Mouse (Mus musculus) ES-E14 (cell line): ENCODE data around the gene Dlgap4. TPM values are rescaled to one million over a fixed set of nuclear protein-coding genes. Genes with fewer than 3 reads are reported as not detected.

Experiments
- DNase-seq: peaks from one replicate; pipeline ENCODE4 v3.0.0-alpha.2; 2013; ENCODE audit warnings: low read depth, low spot score
- H3K27ac ChIP-seq: 2 replicates; pipeline ENCODE4 v1.5.1; 2012; ENCODE audit warnings: low read depth, mild to moderate bottlenecking, low read length, moderate library complexity, mixed read lengths; ENCODE audit not compliant: poor library complexity, insufficient read depth, severe bottlenecking
- H3K36me3 ChIP-seq: 2 replicates; pipeline ENCODE4 v1.6.1; 2012; ENCODE audit warnings: mild to moderate bottlenecking, low read length, moderate library complexity, mixed read lengths; ENCODE audit not compliant: control insufficient read depth, poor library complexity, insufficient read depth, severe bottlenecking
- H3K4me1 ChIP-seq, 2 experiments: fragments of 150-350 bp in 1 of 2; sonication (generic) in 1 of 2; 2 replicates each; pipeline ENCODE4 v1.6.1; 2012; ENCODE audit warnings: low read length in 2 of 2, mild to moderate bottlenecking in 1 of 2, mixed read lengths in 1 of 2; ENCODE audit not compliant: control insufficient read depth in 2 of 2, insufficient read depth in 2 of 2, poor library complexity in 1 of 2
- H3K4me3 ChIP-seq, 2 experiments: fragments of 150-350 bp in 1 of 2; sonication (generic) in 1 of 2; 2 replicates each; pipeline ENCODE4 v1.5.1; 2012; ENCODE audit warnings: low read length in 2 of 2, low read depth in 1 of 2, mild to moderate bottlenecking in 1 of 2, mixed read lengths in 1 of 2; ENCODE audit not compliant: insufficient read depth in 1 of 2, poor library complexity in 1 of 2, severe bottlenecking in 1 of 2
- H3K9ac ChIP-seq: 2 replicates; pipeline ENCODE4 v1.6.1; 2012; ENCODE audit warnings: low read depth, mild to moderate bottlenecking, low read length, mixed read lengths; ENCODE audit not compliant: poor library complexity, insufficient read depth, severe bottlenecking
- H3K9me3 ChIP-seq: fragments of 150-350 bp; sonication (generic); 2 replicates; pipeline ENCODE4 v1.6.1; 2012; ENCODE audit warnings: low read depth, mild to moderate bottlenecking, low read length; ENCODE audit not compliant: control insufficient read depth, insufficient read depth
- CHD2 ChIP-seq: IDR thresholded peaks from 2 replicates; pipeline ENCODE4 v1.6.1; 2014; ENCODE audit warnings: mild to moderate bottlenecking, low read depth, low read length, inconsistent platforms
- HCFC1 ChIP-seq: IDR thresholded peaks from 2 replicates; pipeline ENCODE4 v1.6.1; 2012; ENCODE audit warnings: low read length, inconsistent platforms, borderline replicate concordance; ENCODE audit not compliant: insufficient read depth
- MAFK ChIP-seq: IDR thresholded peaks from 2 replicates; pipeline ENCODE4 v1.6.1; 2014; ENCODE audit warnings: mild to moderate bottlenecking, low read depth, low read length, inconsistent platforms; ENCODE audit not compliant: insufficient read depth
- ZC3H11A ChIP-seq: IDR thresholded peaks from 2 replicates; pipeline ENCODE4 v1.6.1; 2012; ENCODE audit warnings: low read depth, mild to moderate bottlenecking, inconsistent platforms, low read length, borderline replicate concordance
- ZNF384 ChIP-seq: IDR thresholded peaks from 2 replicates; pipeline ENCODE4 v1.6.1; 2012; ENCODE audit warnings: low read depth, low read length, inconsistent platforms
- in situ Hi-C, 2 experiments: fragments of 600-800 bp; cut with MboI; formaldehyde crosslinking; loops; one replicate each; pipeline ENCODE4 v1.15.1; 2025; ENCODE audit warnings: low sequenced_read_pairs in 2 of 2, inconsistent platforms in 1 of 2; ENCODE audit not compliant: unreplicated experiment in 2 of 2
- total RNA-seq: library from RNA; depleted of rRNA; stranded (reverse); fragments of 300-350 nt; gene quantifications from 2 replicates; pipeline ENCODE4 v1.2.3, GENCODE M21; 2012; rRNA removed

Gene Dlgap4
- total RNA-seq, 1 experiment: 28.8 TPM

DNA sequence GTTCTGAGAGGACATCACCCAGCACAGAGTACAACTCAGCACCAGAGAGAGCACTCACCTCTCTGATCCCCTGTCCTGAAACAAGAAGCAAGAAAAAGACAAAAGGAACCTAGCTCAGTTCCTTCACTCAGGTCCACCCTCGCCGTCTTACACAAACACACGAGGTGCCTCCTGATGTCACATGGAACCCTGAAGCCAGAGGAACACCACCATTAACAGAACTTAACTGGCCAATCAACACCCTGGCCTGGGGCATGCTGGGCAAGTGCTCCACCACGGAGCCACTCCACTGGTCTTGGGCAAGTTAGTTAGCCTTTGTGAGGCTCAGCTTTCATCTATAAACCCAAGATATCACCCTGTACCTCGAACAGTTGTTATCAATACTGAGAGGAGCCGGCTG lies 193.4 kb downstream of the Dlgap4 start:
- Histone ChIP-seq H3K9me3 (no peaks in the 10 kb centered on the region), H3K9ac (no peak overlapping the region), H3K4me3 (no peak overlapping the region), H3K27ac (no peak overlapping the region), H3K4me1 (no peaks in the 10 kb centered on the region; a peak in 1 of 4 replicates), H3K36me3 (no peaks in the 10 kb centered on the region)
- DNase-seq: no peak
- TF ChIP-seq HCFC1 (no peak), CHD2 (no peak), ZNF384 (no peak), MAFK (no peak), ZC3H11A (no peak)
- in situ Hi-C loops: no loop called here

DNA sequence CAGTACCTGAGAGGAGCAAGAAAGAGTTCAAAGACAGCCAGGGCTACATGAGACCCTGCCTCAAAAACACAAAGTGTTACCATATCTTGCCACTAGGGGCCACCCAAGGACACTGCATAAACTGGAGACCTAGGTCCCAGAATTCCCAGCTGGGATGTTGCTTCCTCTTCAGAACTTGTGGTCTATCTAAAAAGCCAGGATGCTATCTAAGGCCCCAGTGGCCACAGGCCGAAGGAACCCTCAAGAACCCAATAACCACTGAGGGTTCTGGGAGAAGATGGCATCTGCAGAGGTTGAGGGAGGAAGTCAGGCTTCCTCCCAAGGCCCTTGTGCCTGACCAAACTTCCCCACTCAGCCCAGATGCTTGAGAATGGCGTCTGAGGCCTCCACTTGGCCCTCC lies 196.1 kb downstream of the Dlgap4 start:
- TF ChIP-seq HCFC1 (no peak), ZC3H11A (peak; percentile 34; the same call in 1 of the 2 replicates)
- peak overlapping the region; percentile 37; the same call in 1 of the 2 replicates for H3K9ac ChIP-seq

DNA sequence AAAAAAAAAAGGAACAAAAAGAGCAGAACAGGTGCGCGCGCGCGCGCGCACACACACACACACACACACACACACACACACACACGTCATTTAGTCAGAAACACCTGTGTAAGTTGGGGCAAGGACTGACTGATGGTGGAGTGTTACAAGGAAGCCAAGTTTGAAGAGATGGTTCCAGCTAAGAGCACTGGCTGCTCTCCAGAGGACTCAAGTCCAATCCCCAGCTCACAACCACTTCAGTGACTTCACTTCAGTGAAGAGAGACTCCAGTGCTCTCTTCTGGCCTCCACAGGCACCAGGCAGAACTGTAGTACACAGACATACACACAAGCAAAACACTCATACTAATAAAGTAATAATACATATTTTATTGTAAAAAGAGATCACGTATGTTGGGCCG lies 197.2 kb downstream of the Dlgap4 start:
- no peak overlapping the region for H3K9ac ChIP-seq
- in situ Hi-C loops: no loop called here
- no peak overlapping the region for H3K4me3 ChIP-seq
- H3K4me1 ChIP-seq: peaks cover 2 to 10% of the 10 kb centered on the region in 2 experiments; a peak in 2 of 4 replicates
- no peaks in the 10 kb centered on the region for H3K9me3 ChIP-seq
- TF ChIP-seq MAFK (no peak), ZNF384 (no peak), ZC3H11A (no peak), CHD2 (no peak), HCFC1 (no peak)
- no peaks in the 10 kb centered on the region for H3K36me3 ChIP-seq
- DNase-seq: no peak
- H3K27ac ChIP-seq: no peak overlapping the region

More for the DNA sequence above, 196.1 kb downstream of the Dlgap4 start:
- Histone ChIP-seq H3K9me3 (no peaks in the 10 kb centered on the region), H3K4me1 (no peaks in the 10 kb centered on the region), H3K36me3 (no peaks in the 10 kb centered on the region), H3K27ac (no peak overlapping the region), H3K4me3 (no peak overlapping the region)
- DNase-seq: peak; percentile 81
- in situ Hi-C loops: no loop called here

DNA sequence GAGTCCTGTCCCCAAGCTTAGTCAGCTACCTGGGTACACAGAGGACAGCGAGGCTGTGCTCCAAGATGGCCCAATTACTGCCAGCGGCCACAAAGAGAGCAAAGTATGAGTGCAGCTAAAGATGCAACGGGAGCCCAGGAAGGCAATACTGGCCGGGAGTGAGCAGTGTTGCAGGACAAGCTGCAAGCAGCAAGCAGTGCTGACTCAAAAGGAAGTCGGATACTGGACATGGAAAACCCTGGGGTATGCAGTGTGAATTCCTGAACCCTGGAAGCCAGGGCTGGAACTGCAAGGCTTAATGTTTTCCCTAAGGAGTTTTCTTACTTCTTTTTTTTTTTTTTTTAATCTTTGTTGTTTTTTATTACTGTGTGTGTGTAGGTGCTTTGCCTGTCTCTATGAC lies 198.1 kb downstream of the Dlgap4 start:
- no peak for DNase-seq
- H3K9ac ChIP-seq: no peak overlapping the region
- in situ Hi-C loops: no loop called here

More for the DNA sequence above, 198.1 kb downstream of the Dlgap4 start:
- TF ChIP-seq HCFC1 (no peak), CHD2 (no peak), ZNF384 (no peak)
- Histone ChIP-seq H3K4me1 (peaks cover 2 to 11% of the 10 kb centered on the region in 2 experiments; a peak in 2 of 4 replicates), H3K36me3 (no peaks in the 10 kb centered on the region), H3K9me3 (no peaks in the 10 kb centered on the region), H3K4me3 (no peak overlapping the region), H3K27ac (no peak overlapping the region)

Other genes with a start within 250 kb of the Dlgap4 start
- gene Epb41l1, start 192.8 kb upstream of the Dlgap4 start, total RNA-seq: 20.5 and 27.3 TPM in 2 replicates
- gene Aar2, start 66.1 kb upstream of the Dlgap4 start, total RNA-seq: 23.0 and 25.0 TPM in 2 replicates
- gene Myl9, start 161.7 kb downstream of the Dlgap4 start, total RNA-seq: 30.7 and 77.7 TPM in 2 replicates
- gene Tgif2, start 226.3 kb downstream of the Dlgap4 start, total RNA-seq: 32.2 and 35.5 TPM in 2 replicates
- gene 4930518I15Rik, start 244.2 kb downstream of the Dlgap4 start, total RNA-seq: 0.89 and 1.2 TPM in 2 replicates
- 216 and 219 TPM in 2 replicates for gene Rab5if, start 249.4 kb downstream of the Dlgap4 start, total RNA-seq